Mouse (Mus musculus) telencephalon, adult 2 months (tissue): Measurements from ENCODE around the gene Zfp213.
"Not testable (repeated sequence)": the region's sequence is repeated elsewhere in the genome, so short reads cannot be mapped to it uniquely, and the experiment has no call there.

Source experiments
- DNase-seq: peaks from one replicate; pipeline ENCODE4 v3.0.0-alpha.2; 2011; ENCODE audit warnings: low read depth, low spot score

Zfp213 gene

GRCm38 (mm10) chr17:23545841-23546240, 18.2 kb downstream of the Zfp213 start:
- no peak for DNase-seq

- DNase-seq = no peak
Observed at GRCm38 (mm10) chr17:23544766-23545165, 19.3 kb downstream of the Zfp213 start.

- no peak for DNase-seq
Observed at GRCm38 (mm10) chr17:23543983-23544382, 20.1 kb downstream of the Zfp213 start.

DNA sequence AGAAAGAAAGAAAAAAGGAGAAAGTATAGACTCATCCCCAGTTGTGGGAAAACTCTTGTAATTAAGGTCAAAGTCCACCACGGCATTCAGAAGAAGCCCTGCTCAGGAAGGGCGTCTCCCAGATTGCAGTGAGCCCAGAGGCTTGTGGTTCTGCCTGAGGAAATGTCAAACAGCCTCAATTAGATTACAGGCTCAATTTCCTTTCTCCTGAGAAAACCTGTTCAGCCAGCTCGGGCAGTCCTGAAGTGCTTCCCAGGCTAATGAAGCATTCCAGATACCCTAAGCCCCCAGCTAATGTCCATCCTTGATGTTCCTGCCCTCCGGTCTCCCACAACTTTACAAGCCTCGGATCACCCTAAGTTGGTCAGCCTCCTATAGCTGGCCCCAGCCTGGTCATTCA, 20.7 kb downstream of the Zfp213 start:
- DNase-seq = no peak

DNA sequence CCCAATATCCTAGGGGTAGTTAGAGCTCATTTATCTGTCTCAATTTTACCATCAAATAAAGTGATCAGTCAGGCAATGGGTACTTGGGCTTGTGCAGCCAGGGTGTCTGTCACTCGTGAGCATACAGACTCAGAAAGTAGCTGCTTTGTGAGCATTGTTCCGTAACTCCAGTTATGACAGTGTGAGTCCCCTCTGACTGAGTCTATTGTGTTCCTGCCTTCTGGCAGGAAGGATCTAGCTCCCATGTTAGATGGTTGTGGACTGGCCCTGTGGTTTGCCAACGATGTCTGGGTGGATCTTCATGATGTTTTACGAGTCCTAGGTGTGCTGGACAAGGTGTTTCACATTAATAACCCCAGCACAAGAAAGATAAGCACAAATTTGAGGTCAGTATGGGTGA, 21.2 kb downstream of the Zfp213 start:
- DNase-seq = no peak

- no peak for DNase-seq
Observed at GRCm38 (mm10) chr17:23542004-23542720, 21.9 kb downstream of the Zfp213 start.

GRCm38 (mm10) chr17:23540605-23541475, 23.2 kb downstream of the Zfp213 start:
- DNase-seq = no peak

GRCm38 (mm10) chr17:23540106-23540505, 23.9 kb downstream of the Zfp213 start:
- DNase-seq = no peak

GRCm38 (mm10) chr17:23539608-23540007, 24.4 kb downstream of the Zfp213 start:
- no peak for DNase-seq

DNA sequence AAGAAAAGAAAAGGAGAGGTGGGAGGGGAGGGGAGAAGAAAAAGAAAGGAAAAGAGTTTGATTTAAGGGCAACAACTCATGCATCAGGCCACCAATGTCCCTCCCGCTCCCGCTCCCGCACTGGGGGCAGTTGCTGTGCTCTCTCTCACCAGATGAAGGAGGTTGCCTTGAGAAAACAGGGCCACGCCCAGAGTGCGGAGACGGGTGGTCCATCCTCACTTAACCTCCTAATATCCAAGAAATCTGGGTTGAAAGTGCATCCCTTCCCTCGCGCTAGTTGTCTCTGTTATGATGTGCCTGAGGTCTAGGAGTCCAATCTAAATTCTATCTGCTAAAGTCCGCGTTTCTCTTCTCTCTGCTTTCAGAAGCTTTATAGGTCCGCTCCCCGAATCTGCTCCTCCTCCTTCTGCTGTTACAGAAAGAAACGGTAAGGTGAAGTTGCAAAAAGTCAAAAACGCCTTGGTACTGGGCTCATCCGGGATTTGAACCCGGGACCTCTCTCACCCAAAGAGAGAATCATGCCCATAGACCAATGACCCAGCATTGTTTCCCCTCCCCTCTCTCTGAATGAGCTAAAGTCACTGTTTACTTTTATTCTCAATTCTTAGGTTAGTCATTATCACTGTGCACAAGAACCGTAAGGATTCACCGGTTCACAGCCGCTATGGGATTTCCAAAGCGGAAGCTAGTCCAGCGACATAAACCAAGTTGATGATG, 25.6 kb downstream of the Zfp213 start:
- DNase-seq = no peak

- DNase-seq = no peak
Observed at GRCm38 (mm10) chr17:23537554-23538255, 26.3 kb downstream of the Zfp213 start.

DNA sequence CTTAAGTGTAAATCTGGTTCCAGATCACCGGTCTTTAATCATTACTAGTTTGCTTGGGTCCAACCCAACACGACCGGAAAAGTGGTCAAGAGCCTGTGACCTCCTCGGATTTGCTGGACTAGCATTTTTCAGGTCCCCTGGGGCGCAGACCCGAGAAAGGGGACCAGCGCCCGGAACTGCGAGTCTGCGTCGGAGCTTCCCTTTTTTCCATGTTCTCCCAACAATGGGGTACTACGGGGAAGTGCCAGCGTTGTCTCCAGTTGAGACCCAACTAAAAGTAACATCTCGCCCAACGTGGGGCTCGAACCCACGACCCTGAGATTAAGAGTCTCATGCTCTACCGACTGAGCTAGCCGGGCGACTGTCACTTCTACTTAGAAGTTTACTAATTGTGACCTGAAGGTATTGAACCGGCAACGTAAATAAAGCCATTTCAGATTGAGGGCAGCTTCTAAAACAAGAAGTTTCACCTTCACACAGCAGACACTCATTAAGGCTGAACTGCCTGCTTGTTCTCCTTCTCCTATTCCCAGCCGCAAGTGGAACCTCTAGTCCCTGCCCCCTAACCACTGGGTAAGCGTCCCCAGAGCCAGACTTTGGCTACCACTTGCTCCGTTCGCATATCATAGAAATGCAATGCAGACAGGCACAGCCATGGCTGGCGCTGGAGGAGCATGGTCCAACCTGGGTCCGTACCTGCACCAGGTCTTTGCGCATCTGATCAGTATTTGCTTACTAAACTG, 28.8 kb downstream of the Zfp213 start:
- not testable (repeated sequence) for DNase-seq

DNA sequence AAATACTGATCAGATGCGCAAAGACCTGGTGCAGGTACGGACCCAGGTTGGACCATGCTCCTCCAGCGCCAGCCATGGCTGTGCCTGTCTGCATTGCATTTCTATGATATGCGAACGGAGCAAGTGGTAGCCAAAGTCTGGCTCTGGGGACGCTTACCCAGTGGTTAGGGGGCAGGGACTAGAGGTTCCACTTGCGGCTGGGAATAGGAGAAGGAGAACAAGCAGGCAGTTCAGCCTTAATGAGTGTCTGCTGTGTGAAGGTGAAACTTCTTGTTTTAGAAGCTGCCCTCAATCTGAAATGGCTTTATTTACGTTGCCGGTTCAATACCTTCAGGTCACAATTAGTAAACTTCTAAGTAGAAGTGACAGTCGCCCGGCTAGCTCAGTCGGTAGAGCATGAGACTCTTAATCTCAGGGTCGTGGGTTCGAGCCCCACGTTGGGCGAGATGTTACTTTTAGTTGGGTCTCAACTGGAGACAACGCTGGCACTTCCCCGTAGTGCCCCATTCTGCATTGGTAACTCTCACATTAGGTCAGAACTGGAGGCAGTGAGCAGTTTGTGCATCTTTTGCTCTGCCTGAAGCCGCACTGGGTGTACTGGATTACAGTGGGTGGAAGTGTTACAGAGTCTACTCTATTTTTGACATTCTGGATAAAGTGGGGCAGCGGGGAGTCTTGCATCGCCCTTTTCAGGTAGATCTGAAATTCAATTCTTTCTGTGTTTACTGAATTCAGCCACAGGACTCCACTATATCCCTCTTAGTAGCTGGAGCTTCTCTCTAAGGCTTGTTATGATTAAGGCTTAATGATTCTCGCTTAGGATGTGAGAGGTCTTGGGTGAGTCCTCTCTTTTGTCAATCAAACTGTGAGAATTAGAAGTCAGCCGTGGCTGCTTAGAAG, 30.2 kb downstream of the Zfp213 start:
- DNase-seq = not testable (repeated sequence)

GRCm38 (mm10) chr17:23531408-23531807, 32.6 kb downstream of the Zfp213 start:
- not testable (repeated sequence) for DNase-seq

DNA sequence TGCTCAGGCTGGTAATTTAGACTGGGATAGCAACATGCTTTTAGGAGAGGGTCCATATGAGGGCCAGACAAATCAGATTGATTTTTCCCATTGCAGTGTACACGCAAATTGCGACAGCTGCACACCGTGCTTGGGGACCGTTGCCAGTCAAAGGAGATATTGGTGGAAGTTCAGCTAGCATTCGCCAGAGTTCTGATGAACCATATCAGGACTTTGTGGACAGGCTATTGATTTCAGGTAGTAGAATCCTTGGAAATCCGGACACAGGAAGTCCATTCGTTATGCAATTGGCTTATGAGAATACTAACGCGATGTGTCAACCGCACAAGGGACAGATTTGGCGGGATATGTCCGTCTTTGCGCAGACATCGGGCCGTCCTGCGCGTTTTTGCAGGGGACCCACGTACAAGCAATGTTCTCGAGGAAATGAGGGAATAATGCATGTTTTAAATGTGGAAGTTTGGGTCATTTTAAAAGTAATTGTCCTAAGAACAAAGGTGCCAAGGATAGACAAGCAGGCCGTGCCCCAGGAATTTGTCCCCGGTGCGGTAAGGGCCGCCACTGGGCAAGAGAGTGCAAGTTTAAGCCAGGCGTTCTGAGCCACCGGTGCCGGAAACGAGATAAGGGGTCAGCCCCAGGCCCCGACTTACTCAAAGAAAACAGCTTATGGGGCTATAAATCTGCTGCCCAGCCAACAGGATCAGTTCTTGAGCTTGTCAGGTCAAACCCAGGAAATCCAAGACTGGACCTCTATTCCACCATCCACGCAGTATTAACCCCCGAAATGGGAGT, 40.9 kb downstream of the Zfp213 start:
- not testable (repeated sequence) for DNase-seq

GRCm38 (mm10) chr17:23518701-23519423, 45.2 kb downstream of the Zfp213 start:
- DNase-seq = no peak
